Mouse (Mus musculus) limb, embryonic 10.5 days (tissue): ENCODE measurements around the gene Sgsm1. TPM values are rescaled to one million over a fixed set of nuclear protein-coding genes. Genes with fewer than 3 reads are reported as not detected.

Experiments
- DNase-seq: peaks from one replicate; pipeline ENCODE4 v3.0.0-alpha.2; 2017; ENCODE audit warnings: low spot score
- H3K27ac ChIP-seq: fragments of 300-500 bp; sonication (generic); 2 replicates; pipeline ENCODE4 v1.5.1; 2016; ENCODE audit warnings: mild to moderate bottlenecking
- H3K27me3 ChIP-seq: fragments of 300-500 bp; sonication (generic); 2 replicates; pipeline ENCODE4 v1.6.1; 2016; ENCODE audit warnings: low read depth, mild to moderate bottlenecking; ENCODE audit not compliant: poor library complexity, severe bottlenecking
- H3K36me3 ChIP-seq: fragments of 300-500 bp; sonication (generic); 2 replicates; pipeline ENCODE4 v1.6.1; 2016; ENCODE audit warnings: mild to moderate bottlenecking, moderate library complexity
- H3K4me1 ChIP-seq: fragments of 300-500 bp; sonication (generic); 2 replicates; pipeline ENCODE4 v1.6.1; 2016
- H3K4me3 ChIP-seq: fragments of 300-500 bp; sonication (generic); 2 replicates; pipeline ENCODE4 v1.5.1; 2016; ENCODE audit warnings: mild to moderate bottlenecking, moderate library complexity
- H3K9me3 ChIP-seq: fragments of 300-500 bp; sonication (generic); replicated peaks from 2 replicates; pipeline ENCODE4 v1.6.1; 2016; ENCODE audit warnings: mild to moderate bottlenecking
- WGBS: fragments of 180-500 bp; shearing (Covaris S2); methylation state at CpG from one replicate; pipeline ENCODE4 v1.1.7; 2016; 5-methylcytosine and 5-hydroxymethylcytosine counted together
- polyA plus RNA-seq: library from polyadenylated mRNA; unstranded; fragments of >200 nt; fragmentation: Nextera tagmentation; extraction: Ambion mirVana; gene quantifications from 2 replicates; pipeline ENCODE4 v1.2.1, GENCODE M21; 2016

The Sgsm1 gene
- polyA plus RNA-seq, 1 experiment from 2014 or later = 13.4 TPM

DNA sequence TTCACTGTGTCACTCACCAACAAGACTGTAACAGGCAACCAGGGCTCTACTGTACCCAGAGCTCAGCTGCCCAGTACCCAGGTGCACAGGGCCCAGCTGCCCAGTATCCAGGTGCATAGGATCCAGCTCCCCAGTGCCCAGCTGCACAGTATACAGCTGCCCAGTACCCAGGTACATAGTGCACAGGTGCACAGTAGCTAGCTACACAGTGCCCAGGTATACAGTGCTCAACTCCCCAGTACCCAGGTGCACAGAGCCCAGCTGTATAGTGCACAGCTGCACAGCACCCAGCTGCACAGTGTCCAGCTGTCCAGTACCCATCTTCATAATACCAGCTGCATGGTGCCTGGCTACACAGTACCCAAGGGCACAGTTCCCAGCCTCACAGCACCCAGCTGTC lies 42.3 kb downstream of the Sgsm1 start:
- DNase-seq = no peak
- no peak overlapping the region for H3K27ac ChIP-seq
- peaks cover 32% of the 10 kb centered on the region for H3K36me3 ChIP-seq
- H3K27me3 ChIP-seq = no peaks in the 10 kb centered on the region
- H3K4me3 ChIP-seq = no peak overlapping the region
- H3K4me1 ChIP-seq = peaks cover 18% of the 10 kb centered on the region
- H3K9me3 ChIP-seq = no peaks in the 10 kb centered on the region

DNA sequence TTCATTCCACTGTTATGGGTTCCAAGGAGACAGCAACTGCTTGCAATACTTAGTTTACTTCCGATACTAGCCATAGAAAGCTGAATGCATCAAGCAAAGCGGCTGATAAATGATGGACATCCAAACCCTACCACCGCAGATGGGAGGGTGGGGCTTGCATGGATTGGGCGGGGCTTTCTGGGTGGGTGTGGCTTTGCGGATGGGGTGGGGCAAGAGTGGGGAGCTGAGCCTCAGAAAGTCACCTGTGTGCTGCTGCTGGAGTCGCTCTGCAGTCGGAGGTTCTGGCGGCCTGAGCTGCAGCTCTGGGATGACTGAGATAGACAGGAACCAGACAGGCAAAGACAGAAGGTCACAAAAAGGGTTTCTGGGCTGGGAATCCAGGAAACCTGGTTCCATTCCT lies 44.9 kb downstream of the Sgsm1 start:
- H3K36me3 ChIP-seq = peaks cover 28% of the 10 kb centered on the region
- DNase-seq = no peak
- H3K27me3 ChIP-seq = no peaks in the 10 kb centered on the region
- H3K27ac ChIP-seq = no peak overlapping the region
- peaks cover 18% of the 10 kb centered on the region for H3K4me1 ChIP-seq
- no peak overlapping the region for H3K4me3 ChIP-seq
- H3K9me3 ChIP-seq = no peaks in the 10 kb centered on the region
- WGBS = 80% methylated on average over 8 of the region's 8 CpGs

DNA sequence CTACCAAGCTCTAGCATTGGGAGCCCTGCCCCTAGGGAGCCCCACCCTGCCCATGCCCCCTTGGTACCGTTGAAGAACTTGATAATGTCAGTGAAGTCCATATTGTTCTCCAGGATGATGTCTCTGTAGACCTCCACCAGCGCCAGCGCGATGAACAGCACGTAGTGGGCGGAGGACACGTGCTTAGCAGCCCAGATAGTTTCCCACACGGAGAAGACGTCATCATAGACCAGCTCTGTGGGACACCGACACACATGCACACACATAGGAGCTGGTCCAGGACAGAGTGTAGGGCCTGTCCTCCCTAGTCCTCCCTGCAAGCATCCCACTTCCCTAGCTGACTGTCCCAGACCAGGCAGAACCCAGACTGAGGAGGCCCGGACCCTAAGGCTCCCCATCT lies 59.8 kb downstream of the Sgsm1 start:
- H3K36me3 ChIP-seq = 0 out of 2 replicates have a peak, but pooled peaks cover 2% of the 10 kb centered on the region
- H3K27me3 ChIP-seq = no peaks in the 10 kb centered on the region
- WGBS = 95% methylated on average over 11 of the region's 11 CpGs
- no peak overlapping the region for H3K27ac ChIP-seq
- no peaks in the 10 kb centered on the region for H3K4me1 ChIP-seq
- no peaks in the 10 kb centered on the region for H3K9me3 ChIP-seq
- no peak for DNase-seq
- H3K4me3 ChIP-seq = no peak overlapping the region

GRCm38 (mm10) chr5:113249263-113249930 lies 61.2 kb downstream of the Sgsm1 start:
- H3K36me3 ChIP-seq = 0 out of 2 replicates have a peak, but pooled peaks cover 6% of the 10 kb centered on the region
- 87% methylated on average over 8 of the region's 8 CpGs for WGBS
- no peaks in the 10 kb centered on the region for H3K4me1 ChIP-seq
- no peak overlapping the region for H3K4me3 ChIP-seq
- DNase-seq = no peak
- no peak overlapping the region for H3K27ac ChIP-seq
- H3K27me3 ChIP-seq = no peaks in the 10 kb centered on the region
- H3K9me3 ChIP-seq = no peaks in the 10 kb centered on the region

- 81% methylated on average over 5 of the region's 5 CpGs for WGBS
- no peaks in the 10 kb centered on the region for H3K9me3 ChIP-seq
- H3K27ac ChIP-seq = no peak overlapping the region
- no peak overlapping the region for H3K4me3 ChIP-seq
- H3K36me3 ChIP-seq = no peaks in the 10 kb centered on the region
- DNase-seq = no peak
- H3K27me3 ChIP-seq = no peaks in the 10 kb centered on the region
- H3K4me1 ChIP-seq = peaks cover 21% of the 10 kb centered on the region
These were observed 80.4 kb downstream of the Sgsm1 start for GRCm38 (mm10) chr5:113230196-113230595.

DNA sequence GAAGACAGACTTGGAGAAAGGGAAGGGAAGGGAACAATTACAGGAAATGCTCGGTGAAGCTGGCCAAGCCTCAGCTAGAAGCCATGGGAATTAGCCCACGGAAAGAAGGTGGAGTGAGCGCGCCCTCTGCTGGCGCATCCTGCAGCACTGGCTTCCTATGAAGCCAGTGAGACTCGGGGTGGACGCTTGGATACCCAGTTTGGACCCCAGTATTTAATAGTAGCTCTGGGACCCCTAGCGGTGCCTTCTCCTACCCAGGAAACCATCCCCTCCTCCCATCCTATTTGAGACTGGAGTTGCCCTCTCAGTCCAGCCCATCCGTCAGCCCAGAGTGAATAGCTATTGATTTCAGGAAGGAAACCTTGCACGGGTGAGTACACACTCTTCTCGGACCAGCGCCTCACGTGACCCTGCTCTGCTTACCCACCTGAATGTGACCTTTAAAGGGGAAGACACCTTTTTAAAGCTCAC lies 83.9 kb downstream of the Sgsm1 start, which contains the start of gene Tmem211:
TSS of gene Tmem211 (plus strand) at position 278 of the 471 bp plus-strand sequence.
- H3K9me3 ChIP-seq = no peaks in the 10 kb centered on the region
- peak within 1 kb of the TSS; percentile 80 for H3K27ac ChIP-seq
- H3K4me1 ChIP-seq = peaks cover 24% of the 10 kb centered on the region
- WGBS = 0% methylated on average over 13 of the region's 13 CpGs
- H3K36me3 ChIP-seq = no peaks in the 10 kb centered on the region
- peak within 1 kb of the TSS; percentile 39 for H3K4me3 ChIP-seq
- H3K27me3 ChIP-seq = no peaks in the 10 kb centered on the region
- peak; percentile 94 for DNase-seq

DNA sequence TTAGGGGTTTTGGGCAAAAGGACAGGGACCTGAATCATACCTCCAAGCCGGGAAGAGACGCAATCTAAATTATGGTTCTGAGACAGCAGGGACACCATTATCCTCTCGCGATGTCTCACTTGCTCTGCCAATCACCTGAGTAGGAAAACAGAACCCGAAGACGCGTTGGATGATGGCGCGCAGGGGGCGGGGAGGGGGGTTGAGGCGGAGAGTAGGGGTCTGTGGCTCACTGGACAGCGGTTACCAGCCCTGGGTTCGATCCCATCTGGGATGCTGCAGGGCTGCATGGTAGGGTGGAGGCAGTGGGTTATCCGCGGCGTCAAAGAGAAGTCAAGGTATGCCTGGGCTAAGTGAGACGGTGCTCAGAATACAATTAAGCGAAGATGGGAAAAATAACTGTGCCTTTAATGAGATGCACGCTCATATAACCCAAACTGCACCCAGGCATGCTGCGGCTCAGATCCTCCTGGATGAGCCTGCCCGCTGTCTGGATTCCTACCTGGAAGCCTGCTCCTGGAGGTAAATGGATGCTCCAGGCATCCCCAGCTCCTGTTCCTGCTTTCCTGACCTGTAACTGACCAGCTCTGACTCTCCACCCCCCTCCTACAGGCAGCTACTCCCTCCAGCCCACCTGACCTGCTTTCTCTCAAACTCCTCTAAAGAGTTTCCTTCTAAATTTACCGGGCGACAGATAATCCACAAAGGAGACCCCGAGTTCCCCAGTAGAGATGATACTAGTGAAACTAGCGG lies 84.7 kb downstream of the Sgsm1 start:
- Histone ChIP-seq H3K4me3 (peak overlapping the region; percentile 39), H3K27me3 (peaks cover 1% of the 10 kb centered on the region), H3K9me3 (no peaks in the 10 kb centered on the region), H3K4me1 (peaks cover 25% of the 10 kb centered on the region), H3K36me3 (no peaks in the 10 kb centered on the region), H3K27ac (peak overlapping the region; percentile 80)
- DNase-seq = no peak
- 18% methylated on average over 25 of the region's 25 CpGs for WGBS

- Histone ChIP-seq H3K27me3 (peaks cover 7% of the 10 kb centered on the region), H3K36me3 (no peaks in the 10 kb centered on the region), H3K27ac (peak overlapping the region; percentile 75; the same call in 1 of the 2 replicates), H3K4me1 (peaks cover 31% of the 10 kb centered on the region), H3K4me3 (no peak overlapping the region), H3K9me3 (no peaks in the 10 kb centered on the region)
- 18% methylated on average over 10 of the region's 10 CpGs for WGBS
- DNase-seq = peak; percentile 52
These were observed 85.3 kb downstream of the Sgsm1 start for GRCm38 (mm10) chr5:113225271-113225670.

DNA sequence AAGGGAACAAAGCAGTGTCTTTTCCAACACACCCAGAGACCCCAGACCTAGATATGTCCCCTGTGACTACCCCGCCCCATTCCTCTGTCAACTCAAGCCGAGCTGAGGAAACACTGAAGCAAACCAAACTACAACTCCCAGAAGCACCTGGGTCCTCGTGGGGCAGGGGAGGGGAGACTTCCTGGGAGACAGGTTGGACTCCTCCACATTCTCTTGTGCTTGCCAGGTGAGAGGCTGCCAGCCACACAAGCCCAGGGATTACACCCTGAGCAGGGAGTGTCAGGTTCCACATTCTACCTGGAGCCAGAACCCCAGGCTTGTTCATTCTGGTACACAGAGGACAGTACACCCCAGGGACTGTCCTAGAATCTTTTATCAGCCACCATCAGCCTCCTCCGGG lies 86.7 kb downstream of the Sgsm1 start:
- no peak for DNase-seq
- peaks cover 21% of the 10 kb centered on the region for H3K27me3 ChIP-seq
- H3K36me3 ChIP-seq = no peaks in the 10 kb centered on the region
- peaks cover 40% of the 10 kb centered on the region for H3K4me1 ChIP-seq
- H3K27ac ChIP-seq = no peak overlapping the region
- WGBS = 55% methylated on average over 4 of the region's 4 CpGs
- H3K4me3 ChIP-seq = no peak overlapping the region
- H3K9me3 ChIP-seq = no peaks in the 10 kb centered on the region

- peak within 1 kb of the TSS; percentile 68 for H3K4me3 ChIP-seq
- H3K4me1 ChIP-seq = peaks cover 38% of the 10 kb centered on the region
- no peaks in the 10 kb centered on the region for H3K36me3 ChIP-seq
- DNase-seq = peak; percentile 81
- 10% methylated on average over 53 of the region's 62 CpGs for WGBS
- peak within 1 kb of the TSS; percentile 78 for H3K27ac ChIP-seq
- H3K9me3 ChIP-seq = no peaks in the 10 kb centered on the region
- peaks cover 23% of the 10 kb centered on the region for H3K27me3 ChIP-seq
These were observed 89.3 kb downstream of the Sgsm1 start, which contains the start of gene 2900026A02Rik for GRCm38 (mm10) chr5:113221147-113221865. Gene 2900026A02Rik, minus strand, starts transcription at chr5:113221236.

DNA sequence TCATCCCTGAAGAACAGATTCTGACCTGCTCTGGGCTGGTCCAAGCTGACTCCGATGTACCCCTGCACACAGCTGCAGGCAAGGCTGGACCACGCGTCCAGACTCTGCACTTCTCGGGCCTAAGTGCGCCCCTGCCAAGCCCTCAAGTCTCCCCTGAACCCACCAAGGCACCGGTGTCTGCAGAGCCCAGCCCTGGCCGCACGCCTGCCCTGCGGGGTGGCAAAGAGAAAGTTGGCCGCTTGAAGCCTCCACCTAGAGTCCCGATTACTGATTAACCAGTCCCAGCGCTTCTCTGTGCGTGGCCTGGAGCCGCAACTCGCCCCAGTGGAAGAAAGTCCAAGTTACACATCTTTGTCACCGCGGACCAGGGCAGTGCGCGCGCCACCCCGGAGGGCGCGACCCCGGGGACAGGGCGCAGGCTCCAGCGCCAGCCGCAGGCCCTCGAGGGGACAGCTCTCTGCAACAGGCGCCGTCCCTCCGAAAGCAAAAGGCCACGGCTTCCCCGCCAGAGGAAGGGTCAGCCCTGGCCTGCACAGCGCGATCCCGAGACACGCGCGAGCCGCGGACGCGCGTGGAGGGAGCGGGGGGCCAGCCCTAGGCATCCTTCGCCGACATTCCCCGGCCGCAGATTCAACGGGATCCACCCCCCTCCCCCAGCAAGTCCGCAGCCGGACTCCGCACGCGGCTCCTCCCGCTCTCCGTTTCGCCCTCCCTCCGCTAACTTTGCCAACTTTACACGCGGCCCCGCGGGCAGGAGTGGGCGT lies 90.0 kb downstream of the Sgsm1 start:
- peaks cover 31% of the 10 kb centered on the region for H3K4me1 ChIP-seq

DNA sequence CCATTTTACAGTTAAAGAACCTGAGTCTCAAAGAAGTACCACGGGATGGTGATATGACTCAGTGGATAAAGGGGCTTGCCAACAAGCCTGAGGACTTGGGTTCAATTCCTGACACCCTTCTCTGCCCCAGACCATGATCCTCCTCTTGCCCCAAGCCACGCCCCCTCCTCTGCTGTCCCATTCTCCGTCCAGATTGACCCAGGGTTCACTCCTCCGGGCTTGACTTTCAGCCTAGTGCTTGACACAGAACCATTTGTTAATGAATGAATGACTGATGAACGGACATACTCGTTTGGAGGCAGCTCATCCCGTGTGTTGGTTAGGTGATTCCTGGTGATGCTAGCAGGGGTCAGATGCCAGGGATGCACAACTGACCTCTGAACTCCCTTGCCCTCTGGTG lies 90.7 kb downstream of the Sgsm1 start:
- DNase-seq = no peak
- Histone ChIP-seq H3K4me3 (no peak overlapping the region), H3K4me1 (peaks cover 24% of the 10 kb centered on the region), H3K27ac (no peak overlapping the region), H3K9me3 (no peaks in the 10 kb centered on the region), H3K36me3 (no peaks in the 10 kb centered on the region), H3K27me3 (peaks cover 23% of the 10 kb centered on the region)
- 60% methylated on average over 7 of the region's 7 CpGs for WGBS

More for the DNA sequence above, 90.0 kb downstream of the Sgsm1 start:
- Histone ChIP-seq H3K36me3 (no peaks in the 10 kb centered on the region), H3K9me3 (no peaks in the 10 kb centered on the region), H3K27ac (peak overlapping the region; percentile 78), H3K4me3 (peak overlapping the region; percentile 68), H3K27me3 (peaks cover 23% of the 10 kb centered on the region)
- 2% methylated on average over 64 of the region's 64 CpGs for WGBS
- DNase-seq = peak; percentile 53
